Mouse (Mus musculus) limb, embryonic 12.5 days (tissue): ENCODE data around the gene Stac3. TPM values are rescaled to one million over a fixed set of nuclear protein-coding genes. Genes with fewer than 3 reads are reported as not detected.
A peak's percentile ranks its signal among the peaks of the same experiment; 100 is the strongest.

Source experiments
- ATAC-seq: fragments of 200-750 bp; cut with Nextera tagmentation; 2 replicates; pipeline ENCODE4 v1.8.0; 2017; ENCODE audit warnings: low read depth, moderate TSS enrichment; ENCODE audit not compliant: insufficient number of reproducible peaks, insufficient read depth, low FRiP score, low TSS enrichment
- H3K27ac ChIP-seq: fragments of 300-500 bp; sonication (generic); 2 replicates; pipeline ENCODE4 v1.5.1; 2016; ENCODE audit warnings: mild to moderate bottlenecking, moderate library complexity
- H3K27me3 ChIP-seq: fragments of 300-500 bp; sonication (generic); 2 replicates; pipeline ENCODE4 v1.6.1; 2016; ENCODE audit warnings: mild to moderate bottlenecking, moderate library complexity
- H3K36me3 ChIP-seq: fragments of 300-500 bp; sonication (generic); 2 replicates; pipeline ENCODE4 v1.6.1; 2016; ENCODE audit warnings: mild to moderate bottlenecking, moderate library complexity
- H3K4me1 ChIP-seq: fragments of 300-500 bp; sonication (generic); replicated peaks from 2 replicates; pipeline ENCODE4 v1.6.1; 2016
- H3K4me2 ChIP-seq: fragments of 300-500 bp; sonication (generic); 2 replicates; pipeline ENCODE4 v1.6.1; 2016; ENCODE audit warnings: mild to moderate bottlenecking, moderate library complexity
- H3K4me3 ChIP-seq: fragments of 300-500 bp; sonication (generic); replicated peaks from 2 replicates; pipeline ENCODE4 v1.5.1; 2016; ENCODE audit warnings: mild to moderate bottlenecking
- H3K9ac ChIP-seq: fragments of 300-500 bp; sonication (generic); replicated peaks from 2 replicates; pipeline ENCODE4 v1.6.1; 2016; ENCODE audit warnings: mild to moderate bottlenecking, moderate library complexity
- H3K9me3 ChIP-seq: fragments of 300-500 bp; sonication (generic); 2 replicates; pipeline ENCODE4 v1.6.1; 2016; ENCODE audit warnings: mild to moderate bottlenecking, moderate library complexity
- WGBS: fragments of 180-500 bp; shearing (Covaris S2); methylation state at CpG from one replicate; pipeline ENCODE4 v1.1.7; 2016; 5-methylcytosine and 5-hydroxymethylcytosine counted together
- polyA plus RNA-seq: library from polyadenylated mRNA; unstranded; fragments of >200 nt; fragmentation: Nextera tagmentation; extraction: Ambion mirVana; gene quantifications from 2 replicates; pipeline ENCODE4 v1.2.1, GENCODE M21; 2016

Stac3 gene
- polyA plus RNA-seq, 1 experiment from 2014 or later, result 11.7 TPM

GRCm38 (mm10) chr10:127485235-127485634 lies 16.3 kb upstream of the Stac3 start:
- WGBS, result 91% methylated on average over 10 of the region's 10 CpGs

GRCm38 (mm10) chr10:127488856-127489255 lies 12.6 kb upstream of the Stac3 start:
- Histone ChIP-seq H3K27ac (no peak overlapping the region), H3K9me3 (no peaks in the 10 kb centered on the region), H3K4me1 (no peaks in the 10 kb centered on the region), H3K4me3 (no peak overlapping the region), H3K9ac (no peak overlapping the region), H3K27me3 (no peaks in the 10 kb centered on the region), H3K4me2 (no peak overlapping the region), H3K36me3 (peaks cover 90% of the 10 kb centered on the region)
- ATAC-seq, result no peak
- WGBS, result 87% methylated on average over 7 of the region's 7 CpGs

More at GRCm38 (mm10) chr10:127485235-127485634, 16.3 kb upstream of the Stac3 start:
- H3K9me3 ChIP-seq, result no peaks in the 10 kb centered on the region
- peaks cover 82% of the 10 kb centered on the region for H3K36me3 ChIP-seq
- H3K4me2 ChIP-seq, result no peak overlapping the region
- no peak for ATAC-seq
- no peak overlapping the region for H3K27ac ChIP-seq
- no peak overlapping the region for H3K9ac ChIP-seq
- H3K4me1 ChIP-seq, result no peaks in the 10 kb centered on the region
- no peaks in the 10 kb centered on the region for H3K27me3 ChIP-seq
- H3K4me3 ChIP-seq, result no peak overlapping the region

- 70% methylated on average over 18 of the region's 18 CpGs for WGBS
- H3K9ac ChIP-seq, result no peak overlapping the region
- H3K4me3 ChIP-seq, result no peak overlapping the region
- H3K27me3 ChIP-seq, result no peaks in the 10 kb centered on the region
- no peaks in the 10 kb centered on the region for H3K9me3 ChIP-seq
- peaks cover 90% of the 10 kb centered on the region for H3K36me3 ChIP-seq
- no peak overlapping the region for H3K27ac ChIP-seq
- ATAC-seq, result no peak; the same call in 1 of the 2 replicates
- H3K4me2 ChIP-seq, result no peak overlapping the region
- H3K4me1 ChIP-seq, result no peaks in the 10 kb centered on the region
Measured at GRCm38 (mm10) chr10:127490160-127491127, 11.0 kb upstream of the Stac3 start.

- WGBS, result 87% methylated on average over 8 of the region's 8 CpGs
- no peak for ATAC-seq
- H3K36me3 ChIP-seq, result peaks cover 92% of the 10 kb centered on the region
Measured at GRCm38 (mm10) chr10:127491128-127491512, 10.4 kb upstream of the Stac3 start.

GRCm38 (mm10) chr10:127492118-127492517 lies 9.4 kb upstream of the Stac3 start:
- 86% methylated on average over 3 of the region's 3 CpGs for WGBS

More at GRCm38 (mm10) chr10:127491128-127491512, 10.4 kb upstream of the Stac3 start:
- H3K4me3 ChIP-seq, result no peak overlapping the region
- no peaks in the 10 kb centered on the region for H3K4me1 ChIP-seq
- no peaks in the 10 kb centered on the region for H3K9me3 ChIP-seq
- H3K9ac ChIP-seq, result no peak overlapping the region
- no peak overlapping the region for H3K27ac ChIP-seq
- H3K4me2 ChIP-seq, result no peak overlapping the region
- no peaks in the 10 kb centered on the region for H3K27me3 ChIP-seq

GRCm38 (mm10) chr10:127496156-127496555 lies 5.3 kb upstream of the Stac3 start:
- H3K36me3 ChIP-seq, result peaks cover 95% of the 10 kb centered on the region
- no peak overlapping the region for H3K9ac ChIP-seq
- H3K9me3 ChIP-seq, result no peaks in the 10 kb centered on the region
- H3K27ac ChIP-seq, result no peak overlapping the region
- 86% methylated on average over 3 of the region's 3 CpGs for WGBS
- no peak for ATAC-seq
- no peak overlapping the region for H3K4me3 ChIP-seq
- H3K4me1 ChIP-seq, result no peaks in the 10 kb centered on the region
- H3K4me2 ChIP-seq, result no peak overlapping the region
- H3K27me3 ChIP-seq, result no peaks in the 10 kb centered on the region

More at GRCm38 (mm10) chr10:127492118-127492517, 9.4 kb upstream of the Stac3 start:
- Histone ChIP-seq H3K4me1 (no peaks in the 10 kb centered on the region), H3K4me3 (no peak overlapping the region), H3K36me3 (peaks cover 96% of the 10 kb centered on the region), H3K27ac (no peak overlapping the region), H3K9ac (no peak overlapping the region), H3K9me3 (no peaks in the 10 kb centered on the region), H3K4me2 (no peak overlapping the region), H3K27me3 (no peaks in the 10 kb centered on the region)
- ATAC-seq, result no peak

GRCm38 (mm10) chr10:127499516-127499915 lies 2.0 kb upstream of the Stac3 start:
- ATAC-seq, result no peak
- no peak overlapping the region for H3K4me2 ChIP-seq
- no peaks in the 10 kb centered on the region for H3K4me1 ChIP-seq
- H3K4me3 ChIP-seq, result no peak overlapping the region
- H3K9ac ChIP-seq, result no peak overlapping the region
- WGBS, result 79% methylated on average over 5 of the region's 5 CpGs
- H3K27me3 ChIP-seq, result no peaks in the 10 kb centered on the region
- H3K36me3 ChIP-seq, result peaks cover 73% of the 10 kb centered on the region
- H3K9me3 ChIP-seq, result no peaks in the 10 kb centered on the region
- H3K27ac ChIP-seq, result no peak overlapping the region

GRCm38 (mm10) chr10:127500042-127500441 lies 1.4 kb upstream of the Stac3 start:
- 85% methylated on average over 4 of the region's 4 CpGs for WGBS
- no peak overlapping the region for H3K9ac ChIP-seq
- no peak for ATAC-seq
- no peak overlapping the region for H3K4me2 ChIP-seq
- H3K4me3 ChIP-seq, result no peak overlapping the region
- H3K27me3 ChIP-seq, result no peaks in the 10 kb centered on the region
- H3K27ac ChIP-seq, result no peak overlapping the region
- no peaks in the 10 kb centered on the region for H3K4me1 ChIP-seq
- peaks cover 73% of the 10 kb centered on the region for H3K36me3 ChIP-seq
- H3K9me3 ChIP-seq, result no peaks in the 10 kb centered on the region

- no peaks in the 10 kb centered on the region for H3K9me3 ChIP-seq
- H3K9ac ChIP-seq, result no peak overlapping the region
- H3K4me3 ChIP-seq, result no peak overlapping the region
- H3K4me1 ChIP-seq, result peaks cover 51% of the 10 kb centered on the region
- H3K27me3 ChIP-seq, result peaks cover 68% of the 10 kb centered on the region
- peaks cover 20% of the 10 kb centered on the region; the same call in 1 of the 2 replicates for H3K36me3 ChIP-seq
- no peak for ATAC-seq
- peak overlapping the region; percentile 95 for H3K4me2 ChIP-seq
- no peak overlapping the region for H3K27ac ChIP-seq
- WGBS, result 1% methylated on average over 15 of the region's 15 CpGs
Measured at GRCm38 (mm10) chr10:127508239-127508638, 6.8 kb downstream of the Stac3 start.

GRCm38 (mm10) chr10:127509051-127509836 lies 7.8 kb downstream of the Stac3 start:
- peak; percentile 5; the same call in 1 of the 2 replicates for ATAC-seq
- WGBS, result 2% methylated on average over 35 of the region's 35 CpGs
- Histone ChIP-seq H3K4me1 (peaks cover 61% of the 10 kb centered on the region), H3K27me3 (peaks cover 78% of the 10 kb centered on the region), H3K27ac (no peak overlapping the region), H3K36me3 (peaks cover 12% of the 10 kb centered on the region; the same call in 1 of the 2 replicates), H3K9ac (0 out of 2 replicates have a peak overlapping the region, but pooled peaks have one; percentile 18), H3K4me3 (peak overlapping the region; percentile 41), H3K4me2 (peak overlapping the region; percentile 95), H3K9me3 (no peaks in the 10 kb centered on the region)
